Mouse (Mus musculus): ENCODE measurements around the gene Tpst2. TPM values are rescaled to one million over a fixed set of nuclear protein-coding genes. Genes with fewer than 3 reads are reported as not detected.

Tpst2 gene
- polyA plus RNA-seq, 1 experiment from 2014 or later = 32.3 TPM

DNA sequence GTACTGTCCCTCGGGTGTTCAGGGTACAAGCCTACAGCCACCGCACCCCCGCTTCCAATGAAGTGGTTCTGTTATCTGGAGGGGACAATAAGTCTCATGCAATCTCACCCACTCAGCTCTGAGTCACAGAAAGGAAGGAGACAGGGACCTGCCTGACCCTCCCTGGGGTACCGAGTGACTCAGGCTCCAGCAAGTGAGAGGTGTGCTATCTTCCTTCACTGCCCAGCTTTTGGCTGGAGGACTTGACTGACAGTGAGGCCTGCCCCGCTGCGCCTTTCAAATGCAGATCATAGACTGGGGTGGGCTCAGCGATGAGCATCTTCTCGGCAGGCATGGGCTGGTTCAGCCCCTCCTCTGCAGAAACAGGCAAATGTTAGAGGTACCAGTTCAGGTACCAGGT lies 18.7 kb downstream of the Tpst2 start:
- H3K9me3 ChIP-seq (ENCODE audit: control insufficient read depth, low read length) = no peaks in the 10 kb centered on the region
- H3K9ac ChIP-seq (ENCODE audit: low read depth, low read length) = peak overlapping the region; percentile 15; the same call in 1 of the 2 replicates
- no peak for DNase-seq (ENCODE audit: low spot score)
- H3K27me3 ChIP-seq (ENCODE audit: control insufficient read depth, insufficient read depth, low read length) = no peaks in the 10 kb centered on the region
- no peaks in the 10 kb centered on the region for H3K36me3 ChIP-seq (ENCODE audit: control insufficient read depth, insufficient read depth, low read length)
- no peak overlapping the region for H3K4me2 ChIP-seq (replicated peaks; ENCODE audit: low read depth, low read length)
- no peak for ATAC-seq (ENCODE audit: low FRiP score)
- H3K4me1 ChIP-seq (replicated peaks; ENCODE audit: control insufficient read depth, insufficient read depth, low read length) = no peaks in the 10 kb centered on the region; the same call in 1 of the 2 replicates
- no peak overlapping the region for H3K4me3 ChIP-seq (ENCODE audit: low read depth, low read length)
- WGBS = 23% methylated on average over 8 of the region's 8 CpGs
- no peak overlapping the region; the same call in 1 of the 2 replicates for H3K27ac ChIP-seq (ENCODE audit: low read depth, low read length)

DNA sequence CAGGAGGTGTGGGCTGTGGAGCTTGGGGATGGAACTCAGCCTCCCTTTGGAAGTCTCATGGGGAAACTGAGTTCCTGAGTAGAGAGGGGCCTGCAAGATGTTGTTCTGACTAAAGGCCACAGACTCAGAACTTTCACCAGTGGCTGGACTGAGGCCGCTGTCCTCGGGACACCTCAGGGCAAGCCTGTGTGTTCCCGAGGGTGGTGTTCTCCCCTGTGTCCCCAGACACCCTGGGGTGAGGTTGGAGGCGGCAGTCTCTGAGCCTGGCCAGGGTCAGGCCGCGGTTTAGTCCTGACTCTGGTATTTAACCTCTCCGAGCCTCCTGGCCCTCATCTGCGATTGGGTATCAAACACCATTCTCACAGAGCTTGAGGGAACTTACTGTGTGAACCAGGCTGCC lies 19.1 kb downstream of the Tpst2 start:
- Histone ChIP-seq H3K9me3 (ENCODE audit: control insufficient read depth, low read length) (no peaks in the 10 kb centered on the region), H3K4me3 (ENCODE audit: low read depth, low read length) (no peak overlapping the region), H3K4me1 (replicated peaks; ENCODE audit: control insufficient read depth, insufficient read depth, low read length) (no peaks in the 10 kb centered on the region; the same call in 1 of the 2 replicates), H3K27me3 (ENCODE audit: control insufficient read depth, insufficient read depth, low read length) (no peaks in the 10 kb centered on the region), H3K36me3 (ENCODE audit: control insufficient read depth, insufficient read depth, low read length) (no peaks in the 10 kb centered on the region), H3K27ac (ENCODE audit: low read depth, low read length) (no peak overlapping the region), H3K4me2 (replicated peaks; ENCODE audit: low read depth, low read length) (no peak overlapping the region), H3K9ac (ENCODE audit: low read depth, low read length) (no peak overlapping the region; the same call in 1 of the 2 replicates)
- 44% methylated on average over 8 of the region's 8 CpGs for WGBS
- no peak for DNase-seq (ENCODE audit: low spot score)
- ATAC-seq (ENCODE audit: low FRiP score) = no peak

- no peaks in the 10 kb centered on the region for H3K27me3 ChIP-seq (ENCODE audit: control insufficient read depth, insufficient read depth, low read length)
- 87% methylated on average over 6 of the region's 6 CpGs for WGBS
- H3K9ac ChIP-seq (ENCODE audit: low read depth, low read length) = no peak overlapping the region
- H3K4me1 ChIP-seq (replicated peaks; ENCODE audit: control insufficient read depth, insufficient read depth, low read length) = no peaks in the 10 kb centered on the region; the same call in 1 of the 2 replicates
- no peaks in the 10 kb centered on the region for H3K9me3 ChIP-seq (ENCODE audit: control insufficient read depth, low read length)
- no peak overlapping the region for H3K4me2 ChIP-seq (replicated peaks; ENCODE audit: low read depth, low read length)
- H3K4me3 ChIP-seq (ENCODE audit: low read depth, low read length) = no peak overlapping the region
- no peak overlapping the region for H3K27ac ChIP-seq (ENCODE audit: low read depth, low read length)
- DNase-seq (ENCODE audit: low spot score) = no peak
- no peaks in the 10 kb centered on the region for H3K36me3 ChIP-seq (ENCODE audit: control insufficient read depth, insufficient read depth, low read length)
- ATAC-seq (ENCODE audit: low FRiP score) = no peak
Measured at GRCm38 (mm10) chr5:112296404-112297181, 20.1 kb downstream of the Tpst2 start.

DNA sequence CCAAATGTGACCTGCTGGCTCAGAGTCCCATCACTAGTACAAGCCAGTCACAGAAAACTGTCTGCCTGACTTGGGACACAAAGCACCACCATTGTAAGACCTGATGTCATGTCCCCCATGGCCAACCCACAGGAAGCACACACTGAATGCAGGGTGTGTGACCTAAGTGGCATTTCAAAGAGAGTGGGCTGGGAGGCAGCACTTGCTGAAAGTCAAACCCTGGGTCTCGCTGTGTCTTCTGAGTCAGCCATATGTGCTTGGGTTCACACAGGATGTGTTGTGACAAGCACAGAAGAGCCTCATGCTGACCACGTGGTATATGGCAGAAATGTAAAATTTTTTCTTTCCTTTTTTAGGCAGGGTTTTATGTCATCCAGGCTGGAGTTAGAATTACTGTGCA lies 20.8 kb downstream of the Tpst2 start:
- Histone ChIP-seq H3K27me3 (ENCODE audit: control insufficient read depth, insufficient read depth, low read length) (no peaks in the 10 kb centered on the region), H3K27ac (ENCODE audit: low read depth, low read length) (no peak overlapping the region), H3K4me2 (replicated peaks; ENCODE audit: low read depth, low read length) (no peak overlapping the region), H3K4me1 (replicated peaks; ENCODE audit: control insufficient read depth, insufficient read depth, low read length) (no peaks in the 10 kb centered on the region; the same call in 1 of the 2 replicates), H3K36me3 (ENCODE audit: control insufficient read depth, insufficient read depth, low read length) (no peaks in the 10 kb centered on the region), H3K4me3 (ENCODE audit: low read depth, low read length) (no peak overlapping the region), H3K9ac (ENCODE audit: low read depth, low read length) (no peak overlapping the region), H3K9me3 (ENCODE audit: control insufficient read depth, low read length) (no peaks in the 10 kb centered on the region)
- DNase-seq (ENCODE audit: low spot score) (no peak), ATAC-seq (ENCODE audit: low FRiP score) (no peak)
- WGBS = 81% methylated on average over 2 of the region's 2 CpGs

GRCm38 (mm10) chr5:112298226-112298988 lies 21.9 kb downstream of the Tpst2 start:
- no peak overlapping the region for H3K4me2 ChIP-seq (replicated peaks; ENCODE audit: low read depth, low read length)
- H3K9me3 ChIP-seq (ENCODE audit: control insufficient read depth, low read length) = no peaks in the 10 kb centered on the region
- H3K4me1 ChIP-seq (replicated peaks; ENCODE audit: control insufficient read depth, insufficient read depth, low read length) = no peaks in the 10 kb centered on the region; the same call in 1 of the 2 replicates
- 87% methylated on average over 12 of the region's 12 CpGs for WGBS
- H3K27me3 ChIP-seq (ENCODE audit: control insufficient read depth, insufficient read depth, low read length) = no peaks in the 10 kb centered on the region
- no peak for ATAC-seq (ENCODE audit: low FRiP score)
- H3K9ac ChIP-seq (ENCODE audit: low read depth, low read length) = no peak overlapping the region
- H3K36me3 ChIP-seq (ENCODE audit: control insufficient read depth, insufficient read depth, low read length) = no peaks in the 10 kb centered on the region
- no peak for DNase-seq (ENCODE audit: low spot score)
- no peak overlapping the region for H3K4me3 ChIP-seq (ENCODE audit: low read depth, low read length)
- 0 out of 2 replicates have a peak overlapping the region, but pooled peaks have one; percentile 17 for H3K27ac ChIP-seq (ENCODE audit: low read depth, low read length)

GRCm38 (mm10) chr5:112299399-112299798 lies 22.9 kb downstream of the Tpst2 start:
- no peaks in the 10 kb centered on the region; the same call in 1 of the 2 replicates for H3K4me1 ChIP-seq (replicated peaks; ENCODE audit: control insufficient read depth, insufficient read depth, low read length)
- no peaks in the 10 kb centered on the region for H3K36me3 ChIP-seq (ENCODE audit: control insufficient read depth, insufficient read depth, low read length)
- H3K4me2 ChIP-seq (replicated peaks; ENCODE audit: low read depth, low read length) = no peak overlapping the region
- no peak overlapping the region for H3K27ac ChIP-seq (ENCODE audit: low read depth, low read length)
- no peak overlapping the region for H3K4me3 ChIP-seq (ENCODE audit: low read depth, low read length)
- DNase-seq (ENCODE audit: low spot score) = no peak
- ATAC-seq (ENCODE audit: low FRiP score) = no peak
- H3K27me3 ChIP-seq (ENCODE audit: control insufficient read depth, insufficient read depth, low read length) = no peaks in the 10 kb centered on the region
- no peak overlapping the region for H3K9ac ChIP-seq (ENCODE audit: low read depth, low read length)
- WGBS = 85% methylated on average over 4 of the region's 4 CpGs
- no peaks in the 10 kb centered on the region for H3K9me3 ChIP-seq (ENCODE audit: control insufficient read depth, low read length)

DNA sequence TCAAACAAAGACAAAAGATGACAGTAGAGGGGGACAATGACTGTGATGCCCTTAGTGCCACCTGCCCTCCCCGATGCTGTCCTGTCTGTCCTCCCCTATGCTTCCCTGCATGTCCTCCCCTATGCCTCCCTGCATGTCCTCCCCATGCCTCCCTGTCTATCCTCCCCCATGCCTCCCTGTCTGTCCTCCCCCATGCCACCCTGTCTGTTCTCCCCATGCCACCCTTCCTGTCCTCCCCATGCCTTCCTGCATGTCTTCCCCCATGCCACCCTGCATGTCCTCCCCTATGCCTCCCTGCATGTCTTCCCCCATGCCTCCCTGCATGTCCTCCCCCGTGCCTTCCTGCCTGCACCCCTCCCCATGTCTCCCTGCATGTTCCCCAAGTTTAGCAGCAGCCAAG lies 23.6 kb downstream of the Tpst2 start:
- H3K9me3 ChIP-seq (ENCODE audit: control insufficient read depth, low read length) = no peaks in the 10 kb centered on the region
- no peaks in the 10 kb centered on the region for H3K27me3 ChIP-seq (ENCODE audit: control insufficient read depth, insufficient read depth, low read length)
- no peak for DNase-seq (ENCODE audit: low spot score)
- no peak overlapping the region for H3K27ac ChIP-seq (ENCODE audit: low read depth, low read length)
- H3K9ac ChIP-seq (ENCODE audit: low read depth, low read length) = no peak overlapping the region
- WGBS = 84% methylated on average over 2 of the region's 2 CpGs
- H3K36me3 ChIP-seq (ENCODE audit: control insufficient read depth, insufficient read depth, low read length) = no peaks in the 10 kb centered on the region
- no peak overlapping the region for H3K4me2 ChIP-seq (replicated peaks; ENCODE audit: low read depth, low read length)
- no peaks in the 10 kb centered on the region for H3K4me1 ChIP-seq (replicated peaks; ENCODE audit: control insufficient read depth, insufficient read depth, low read length)
- H3K4me3 ChIP-seq (ENCODE audit: low read depth, low read length) = no peak overlapping the region
- ATAC-seq (ENCODE audit: low FRiP score) = no peak

DNA sequence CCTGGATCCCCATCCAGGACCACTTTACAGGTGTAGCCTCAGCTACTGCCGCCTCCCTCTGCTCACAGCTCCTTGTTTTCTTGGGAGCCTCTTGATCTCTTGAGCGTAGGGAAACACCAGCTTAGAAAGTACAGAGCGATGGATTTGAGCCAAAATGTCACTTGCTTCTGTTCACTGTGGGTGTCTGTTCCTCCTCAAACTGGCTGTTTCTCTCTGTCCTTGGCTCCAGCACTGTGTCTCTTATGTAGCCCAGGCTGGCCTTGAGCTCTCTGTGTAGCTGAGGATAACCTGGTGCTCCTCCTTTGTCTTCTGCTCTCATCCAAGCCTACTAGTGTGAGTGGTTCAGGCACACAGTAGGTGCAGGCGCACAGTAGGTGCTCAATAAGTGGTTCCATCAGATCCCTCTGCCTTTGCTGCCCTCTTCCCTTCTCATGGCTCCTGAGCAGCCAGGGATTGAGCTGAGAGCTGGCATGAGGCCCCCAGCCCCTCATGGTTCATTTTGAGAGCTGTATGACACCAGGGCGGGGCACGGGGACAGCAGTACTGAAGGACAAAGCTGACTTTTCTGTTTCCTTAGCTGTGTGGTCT lies 24.3 kb downstream of the Tpst2 start:
- no peaks in the 10 kb centered on the region for H3K9me3 ChIP-seq (ENCODE audit: control insufficient read depth, low read length)
- no peak overlapping the region for H3K4me2 ChIP-seq (replicated peaks; ENCODE audit: low read depth, low read length)
- no peaks in the 10 kb centered on the region for H3K27me3 ChIP-seq (ENCODE audit: control insufficient read depth, insufficient read depth, low read length)
- ATAC-seq (ENCODE audit: low FRiP score) (no peak), DNase-seq (ENCODE audit: low spot score) (no peak)
- 91% methylated on average over 6 of the region's 6 CpGs for WGBS
- H3K27ac ChIP-seq (ENCODE audit: low read depth, low read length) = no peak overlapping the region
- H3K4me3 ChIP-seq (ENCODE audit: low read depth, low read length) = no peak overlapping the region
- no peaks in the 10 kb centered on the region for H3K4me1 ChIP-seq (replicated peaks; ENCODE audit: control insufficient read depth, insufficient read depth, low read length)
- no peak overlapping the region for H3K9ac ChIP-seq (ENCODE audit: low read depth, low read length)
- H3K36me3 ChIP-seq (ENCODE audit: control insufficient read depth, insufficient read depth, low read length) = no peaks in the 10 kb centered on the region
